Mouse (Mus musculus) left cerebral cortex, postnatal 25 days (tissue): ENCODE measurements around the gene Nr1d2. TPM values are rescaled to one million over a fixed set of nuclear protein-coding genes. Genes with fewer than 3 reads are reported as not detected.
"Not testable (repeated sequence)": the region's sequence is repeated elsewhere in the genome, so short reads cannot be mapped to it uniquely, and the experiment has no call there.

Experiments used
- DNase-seq, 2 experiments: peaks; one replicate each; pipeline ENCODE4 v3.0.0; 2022; ENCODE audit warnings: low spot score in 2 of 2, mixed read lengths in 1 of 2
- intact Hi-C: fragments of 180-260 bp; cut with DNase I; formaldehyde crosslinking; loops from one replicate; pipeline ENCODE4 v1.15.1; 2025
- total RNA-seq, 2 experiments: library from RNA; stranded (reverse); gene quantifications; 2 replicates each; pipeline ENCODE4 v1.2.3; 2021

Gene Nr1d2
- total RNA-seq, 2 experiments from 2014 or later, result 69.8 to 90.9 TPM

GRCm38 (mm10) chr14:18236496-18237235 lies 2.3 kb downstream of the Nr1d2 start:
- intact Hi-C loops, DNase-seq: not testable (repeated sequence)

- intact Hi-C loops, result no loop called here
- peak in 1 of 2 experiments; percentile 30 for DNase-seq
These were observed 4.7 kb downstream of the Nr1d2 start for GRCm38 (mm10) chr14:18233981-18234960.

- no peak for DNase-seq
- intact Hi-C loops, result no loop called here
These were observed 5.9 kb downstream of the Nr1d2 start for GRCm38 (mm10) chr14:18233076-18233475.

- DNase-seq, intact Hi-C loops: not testable (repeated sequence)
These were observed 7.1 kb downstream of the Nr1d2 start for GRCm38 (mm10) chr14:18231866-18232265.

- DNase-seq, intact Hi-C loops: not testable (repeated sequence)
These were observed 9.2 kb downstream of the Nr1d2 start for GRCm38 (mm10) chr14:18229751-18230150.

GRCm38 (mm10) chr14:18226181-18226580 lies 12.7 kb downstream of the Nr1d2 start:
- DNase-seq, intact Hi-C loops: not testable (repeated sequence)

- DNase-seq, intact Hi-C loops: not testable (repeated sequence)
These were observed 13.5 kb downstream of the Nr1d2 start for GRCm38 (mm10) chr14:18225431-18225830.

GRCm38 (mm10) chr14:18221977-18222376 lies 16.9 kb downstream of the Nr1d2 start:
- DNase-seq, result peak in 1 of 2 experiments; percentile 62
- intact Hi-C loops, result loop anchor here (5.0 kb wide), 1 partner anchor 50 kb away; the partner anchor contains the start of genes Nkiras1 and Rpl15

GRCm38 (mm10) chr14:18217158-18217557 lies 21.8 kb downstream of the Nr1d2 start:
- no peak for DNase-seq
- intact Hi-C loops, result no loop called here

- peak in 1 of 2 experiments; percentile 34 for DNase-seq
- intact Hi-C loops, result no loop called here
These were observed 22.5 kb downstream of the Nr1d2 start for GRCm38 (mm10) chr14:18216428-18216827.

- no peak for DNase-seq
- intact Hi-C loops, result no loop called here
These were observed 28.1 kb downstream of the Nr1d2 start for GRCm38 (mm10) chr14:18210795-18211194.

- DNase-seq, intact Hi-C loops: not testable (repeated sequence)
These were observed 34.6 kb downstream of the Nr1d2 start for GRCm38 (mm10) chr14:18204315-18204714.

- DNase-seq, result no peak
- intact Hi-C loops, result no loop called here
These were observed 37.5 kb downstream of the Nr1d2 start for GRCm38 (mm10) chr14:18201413-18201812.

GRCm38 (mm10) chr14:18186883-18187417 lies 52.0 kb downstream of the Nr1d2 start:
- intact Hi-C loops, result loop anchor here (1.0 to 5.0 kb wide), 3 partner anchors 525 to 1755 kb away; partner anchors contain the start of gene Thrb
- DNase-seq, result peak; percentile 54 to 72

GRCm38 (mm10) chr14:18177531-18177930 lies 61.4 kb downstream of the Nr1d2 start:
- intact Hi-C loops, result not testable (repeated sequence)

GRCm38 (mm10) chr14:18167597-18167996 lies 71.3 kb downstream of the Nr1d2 start:
- DNase-seq, result no peak
- intact Hi-C loops, result loop anchor here (5.0 to 10.0 kb wide), 2 partner anchors 513 to 765 kb away; no protein-coding TSS in a partner anchor

More at GRCm38 (mm10) chr14:18177531-18177930, 61.4 kb downstream of the Nr1d2 start:
- not testable (repeated sequence) for DNase-seq

- intact Hi-C loops, result loop anchor here (5.0 to 10.0 kb wide), 2 partner anchors 512 to 765 kb away; no protein-coding TSS in a partner anchor
- DNase-seq, result peak; percentile 21 to 38
These were observed 71.9 kb downstream of the Nr1d2 start for GRCm38 (mm10) chr14:18167041-18167440.
